Mouse (Mus musculus): ENCODE data around the gene Myo10. TPM values are rescaled to one million over a fixed set of nuclear protein-coding genes. Genes with fewer than 3 reads are reported as not detected.

Gene Myo10
- polyA plus RNA-seq, 1 experiment from 2014 or later = 72.8 TPM

GRCm38 (mm10) chr15:25806878-25807277 lies 184.6 kb downstream of the Myo10 start:
- peaks cover 76% of the 10 kb centered on the region for H3K36me3 ChIP-seq (ENCODE audit: control insufficient read depth, insufficient read depth, low read length)
- H3K9me3 ChIP-seq (ENCODE audit: control insufficient read depth, low read length) = no peaks in the 10 kb centered on the region
- H3K4me1 ChIP-seq (ENCODE audit: control insufficient read depth, insufficient read depth, low read length) = no peaks in the 10 kb centered on the region
- 96% methylated on average over 9 of the region's 9 CpGs for WGBS
- no peaks in the 10 kb centered on the region for H3K27me3 ChIP-seq (ENCODE audit: control insufficient read depth, insufficient read depth, low read length)
- DNase-seq (ENCODE audit: low spot score, missing footprints) (no peak), ATAC-seq (ENCODE audit: low FRiP score) (no peak)
- no peak overlapping the region for H3K4me2 ChIP-seq
- no peak overlapping the region for H3K9ac ChIP-seq (ENCODE audit: low read length)
- no peak overlapping the region for H3K27ac ChIP-seq (ENCODE audit: low read depth, low read length)
- no peak overlapping the region for H3K4me3 ChIP-seq (ENCODE audit: low read depth, low read length)

- DNase-seq (ENCODE audit: low spot score, missing footprints) (no peak), ATAC-seq (ENCODE audit: low FRiP score) (no peak)
- H3K27me3 ChIP-seq (ENCODE audit: control insufficient read depth, insufficient read depth, low read length) = no peaks in the 10 kb centered on the region
- 95% methylated on average over 20 of the region's 20 CpGs for WGBS
- no peaks in the 10 kb centered on the region for H3K4me1 ChIP-seq (ENCODE audit: control insufficient read depth, insufficient read depth, low read length)
- H3K27ac ChIP-seq (ENCODE audit: low read depth, low read length) = no peak overlapping the region
- no peak overlapping the region for H3K4me3 ChIP-seq (ENCODE audit: low read depth, low read length)
- H3K4me2 ChIP-seq = no peak overlapping the region
- H3K9ac ChIP-seq (ENCODE audit: low read length) = no peak overlapping the region
- H3K36me3 ChIP-seq (ENCODE audit: control insufficient read depth, insufficient read depth, low read length) = peaks cover 80% of the 10 kb centered on the region
- no peaks in the 10 kb centered on the region; the same call in 1 of the 2 replicates for H3K9me3 ChIP-seq (ENCODE audit: control insufficient read depth, low read length)
These were observed 186.5 kb downstream of the Myo10 start for GRCm38 (mm10) chr15:25808677-25809460.

- Histone ChIP-seq H3K4me3 (ENCODE audit: low read depth, low read length) (no peak overlapping the region), H3K27me3 (ENCODE audit: control insufficient read depth, insufficient read depth, low read length) (no peaks in the 10 kb centered on the region), H3K4me2 (no peak overlapping the region), H3K4me1 (ENCODE audit: control insufficient read depth, insufficient read depth, low read length) (no peaks in the 10 kb centered on the region), H3K36me3 (ENCODE audit: control insufficient read depth, insufficient read depth, low read length) (peaks cover 77% of the 10 kb centered on the region), H3K9me3 (ENCODE audit: control insufficient read depth, low read length) (no peaks in the 10 kb centered on the region; the same call in 1 of the 2 replicates), H3K9ac (ENCODE audit: low read length) (no peak overlapping the region), H3K27ac (ENCODE audit: low read depth, low read length) (no peak overlapping the region)
- no peak for DNase-seq (ENCODE audit: low spot score, missing footprints)
- no peak for ATAC-seq (ENCODE audit: low FRiP score)
- WGBS = 94% methylated on average over 6 of the region's 6 CpGs
These were observed 187.3 kb downstream of the Myo10 start for GRCm38 (mm10) chr15:25809669-25810068.

GRCm38 (mm10) chr15:25811834-25812250 lies 189.5 kb downstream of the Myo10 start:
- Histone ChIP-seq H3K27me3 (ENCODE audit: control insufficient read depth, insufficient read depth, low read length) (no peaks in the 10 kb centered on the region), H3K4me2 (no peak overlapping the region), H3K4me1 (ENCODE audit: control insufficient read depth, insufficient read depth, low read length) (no peaks in the 10 kb centered on the region), H3K27ac (ENCODE audit: low read depth, low read length) (no peak overlapping the region), H3K9ac (ENCODE audit: low read length) (no peak overlapping the region), H3K4me3 (ENCODE audit: low read depth, low read length) (no peak overlapping the region), H3K9me3 (ENCODE audit: control insufficient read depth, low read length) (no peaks in the 10 kb centered on the region; the same call in 1 of the 2 replicates), H3K36me3 (ENCODE audit: control insufficient read depth, insufficient read depth, low read length) (peaks cover 67% of the 10 kb centered on the region)
- DNase-seq (ENCODE audit: low spot score, missing footprints) (no peak), ATAC-seq (ENCODE audit: low FRiP score) (no peak)
- WGBS = 91% methylated on average over 11 of the region's 11 CpGs

GRCm38 (mm10) chr15:25812479-25812878 lies 190.2 kb downstream of the Myo10 start:
- no peak for DNase-seq (ENCODE audit: low spot score, missing footprints)
- Histone ChIP-seq H3K4me1 (ENCODE audit: control insufficient read depth, insufficient read depth, low read length) (no peaks in the 10 kb centered on the region), H3K4me2 (no peak overlapping the region), H3K9ac (ENCODE audit: low read length) (no peak overlapping the region), H3K9me3 (ENCODE audit: control insufficient read depth, low read length) (no peaks in the 10 kb centered on the region; the same call in 1 of the 2 replicates), H3K27ac (ENCODE audit: low read depth, low read length) (no peak overlapping the region), H3K4me3 (ENCODE audit: low read depth, low read length) (no peak overlapping the region), H3K27me3 (ENCODE audit: control insufficient read depth, insufficient read depth, low read length) (no peaks in the 10 kb centered on the region), H3K36me3 (ENCODE audit: control insufficient read depth, insufficient read depth, low read length) (peaks cover 61% of the 10 kb centered on the region)
- ATAC-seq (ENCODE audit: low FRiP score) = no peak
- WGBS = 85% methylated on average over 12 of the region's 12 CpGs

GRCm38 (mm10) chr15:25814535-25814934 lies 192.2 kb downstream of the Myo10 start:
- Histone ChIP-seq H3K4me1 (ENCODE audit: control insufficient read depth, insufficient read depth, low read length) (no peaks in the 10 kb centered on the region), H3K36me3 (ENCODE audit: control insufficient read depth, insufficient read depth, low read length) (peaks cover 44% of the 10 kb centered on the region), H3K27ac (ENCODE audit: low read depth, low read length) (no peak overlapping the region), H3K4me2 (no peak overlapping the region), H3K27me3 (ENCODE audit: control insufficient read depth, insufficient read depth, low read length) (no peaks in the 10 kb centered on the region), H3K4me3 (ENCODE audit: low read depth, low read length) (no peak overlapping the region), H3K9ac (ENCODE audit: low read length) (no peak overlapping the region), H3K9me3 (ENCODE audit: control insufficient read depth, low read length) (no peaks in the 10 kb centered on the region; the same call in 1 of the 2 replicates)
- WGBS = 85% methylated on average over 3 of the region's 3 CpGs
- ATAC-seq (ENCODE audit: low FRiP score) (no peak), DNase-seq (ENCODE audit: low spot score, missing footprints) (no peak)

- Histone ChIP-seq H3K27ac (ENCODE audit: low read depth, low read length) (no peak overlapping the region), H3K9ac (ENCODE audit: low read length) (no peak overlapping the region), H3K36me3 (ENCODE audit: control insufficient read depth, insufficient read depth, low read length) (peaks cover 22% of the 10 kb centered on the region), H3K4me2 (no peak overlapping the region), H3K27me3 (ENCODE audit: control insufficient read depth, insufficient read depth, low read length) (no peaks in the 10 kb centered on the region), H3K9me3 (ENCODE audit: control insufficient read depth, low read length) (no peaks in the 10 kb centered on the region; the same call in 1 of the 2 replicates), H3K4me1 (ENCODE audit: control insufficient read depth, insufficient read depth, low read length) (no peaks in the 10 kb centered on the region), H3K4me3 (ENCODE audit: low read depth, low read length) (no peak overlapping the region)
- DNase-seq (ENCODE audit: low spot score, missing footprints) = no peak
- no peak for ATAC-seq (ENCODE audit: low FRiP score)
- 94% methylated on average over 2 of the region's 2 CpGs for WGBS
These were observed 194.9 kb downstream of the Myo10 start for GRCm38 (mm10) chr15:25817191-25817590.

GRCm38 (mm10) chr15:25821981-25822380 lies 199.7 kb downstream of the Myo10 start:
- Histone ChIP-seq H3K27ac (ENCODE audit: low read depth, low read length) (no peak overlapping the region), H3K4me1 (ENCODE audit: control insufficient read depth, insufficient read depth, low read length) (no peaks in the 10 kb centered on the region), H3K36me3 (ENCODE audit: control insufficient read depth, insufficient read depth, low read length) (no peaks in the 10 kb centered on the region), H3K4me2 (no peak overlapping the region), H3K4me3 (ENCODE audit: low read depth, low read length) (no peak overlapping the region), H3K9me3 (ENCODE audit: control insufficient read depth, low read length) (no peaks in the 10 kb centered on the region), H3K27me3 (ENCODE audit: control insufficient read depth, insufficient read depth, low read length) (no peaks in the 10 kb centered on the region), H3K9ac (ENCODE audit: low read length) (no peak overlapping the region)
- no peak for DNase-seq (ENCODE audit: low spot score, missing footprints)
- no peak for ATAC-seq (ENCODE audit: low FRiP score)

GRCm38 (mm10) chr15:25822656-25823055 lies 200.3 kb downstream of the Myo10 start:
- ATAC-seq (ENCODE audit: low FRiP score) (no peak), DNase-seq (ENCODE audit: low spot score, missing footprints) (no peak)
- Histone ChIP-seq H3K27me3 (ENCODE audit: control insufficient read depth, insufficient read depth, low read length) (no peaks in the 10 kb centered on the region), H3K9me3 (ENCODE audit: control insufficient read depth, low read length) (no peaks in the 10 kb centered on the region), H3K4me2 (no peak overlapping the region), H3K4me1 (ENCODE audit: control insufficient read depth, insufficient read depth, low read length) (no peaks in the 10 kb centered on the region), H3K36me3 (ENCODE audit: control insufficient read depth, insufficient read depth, low read length) (no peaks in the 10 kb centered on the region), H3K27ac (ENCODE audit: low read depth, low read length) (no peak overlapping the region), H3K4me3 (ENCODE audit: low read depth, low read length) (no peak overlapping the region), H3K9ac (ENCODE audit: low read length) (no peak overlapping the region)
- 58% methylated on average over 3 of the region's 3 CpGs for WGBS

All from midbrain, embryonic 11.5 days (tissue).